Mouse (Mus musculus) heart, embryonic 16.5 days (tissue): Measurements from ENCODE around the gene Sec1. TPM values are rescaled to one million over a fixed set of nuclear protein-coding genes. Genes with fewer than 3 reads are reported as not detected.

Source experiments
- ATAC-seq: fragments of 200-750 bp; cut with Nextera tagmentation; replicated peaks from 2 replicates; pipeline ENCODE4 v1.8.0; 2017; ENCODE audit warnings: moderate number of reproducible peaks; ENCODE audit not compliant: insufficient read depth, low FRiP score; ENCODE audit errors: extremely low read depth
- H3K27ac ChIP-seq: fragments of 300-500 bp; sonication (generic); 2 replicates; pipeline ENCODE4 v1.5.1; 2014; ENCODE audit warnings: mild to moderate bottlenecking, low read length, control low read depth, moderate library complexity
- H3K27me3 ChIP-seq: fragments of 300-500 bp; sonication (generic); 2 replicates; pipeline ENCODE4 v1.6.1; 2014; ENCODE audit warnings: low read length, mixed read lengths; ENCODE audit not compliant: control insufficient read depth, insufficient read depth
- H3K36me3 ChIP-seq: fragments of 300-500 bp; sonication (generic); 2 replicates; pipeline ENCODE4 v1.6.1; 2014; ENCODE audit not compliant: control insufficient read depth, insufficient read depth
- H3K4me1 ChIP-seq: fragments of 300-500 bp; sonication (generic); 2 replicates; pipeline ENCODE4 v1.6.1; 2014; ENCODE audit warnings: low read length, mixed read lengths; ENCODE audit not compliant: control insufficient read depth, insufficient read depth
- H3K4me2 ChIP-seq: fragments of 300-500 bp; sonication (generic); 2 replicates; pipeline ENCODE4 v1.6.1; 2014; ENCODE audit warnings: low read depth, mild to moderate bottlenecking, control low read depth, low read length
- H3K4me3 ChIP-seq: fragments of 300-500 bp; sonication (generic); 2 replicates; pipeline ENCODE4 v1.5.1; 2014; ENCODE audit warnings: mild to moderate bottlenecking, control low read depth, low read length
- H3K9ac ChIP-seq: fragments of 300-500 bp; sonication (generic); 2 replicates; pipeline ENCODE4 v1.6.1; 2014; ENCODE audit warnings: low read length, control low read depth
- H3K9me3 ChIP-seq: fragments of 300-500 bp; sonication (generic); replicated peaks from 2 replicates; pipeline ENCODE4 v1.6.1; 2016; ENCODE audit warnings: low read length; ENCODE audit not compliant: control insufficient read depth
- WGBS: fragments of 180-500 bp; shearing (Covaris S2); extraction: QIAGEN DNeasy Blood & Tissue Kit; methylation state at CpG from one replicate; pipeline ENCODE4 v1.1.7; 2014; 5-methylcytosine and 5-hydroxymethylcytosine counted together
- polyA plus RNA-seq: library from polyadenylated mRNA; unstranded; fragments of >200 nt; fragmentation: Nextera tagmentation; extraction: Ambion mirVana; gene quantifications from 2 replicates; pipeline ENCODE4 v1.2.1, GENCODE M21; 2015

The Sec1 gene
- polyA plus RNA-seq, 1 experiment from 2014 or later = 0.33 TPM

- ATAC-seq = no peak
- Histone ChIP-seq H3K4me3 (no peak overlapping the region), H3K4me1 (peaks cover 45% of the 10 kb centered on the region), H3K36me3 (no peaks in the 10 kb centered on the region), H3K4me2 (0 out of 2 replicates have a peak overlapping the region, but pooled peaks have one; percentile 99), H3K27ac (no peak overlapping the region), H3K9ac (no peak overlapping the region), H3K27me3 (peaks cover 23% of the 10 kb centered on the region), H3K9me3 (no peaks in the 10 kb centered on the region)
- 85% methylated on average over 17 of the region's 17 CpGs for WGBS
These were observed 8.8 kb upstream of the Sec1 start for GRCm38 (mm10) chr7:45702809-45703520.

DNA sequence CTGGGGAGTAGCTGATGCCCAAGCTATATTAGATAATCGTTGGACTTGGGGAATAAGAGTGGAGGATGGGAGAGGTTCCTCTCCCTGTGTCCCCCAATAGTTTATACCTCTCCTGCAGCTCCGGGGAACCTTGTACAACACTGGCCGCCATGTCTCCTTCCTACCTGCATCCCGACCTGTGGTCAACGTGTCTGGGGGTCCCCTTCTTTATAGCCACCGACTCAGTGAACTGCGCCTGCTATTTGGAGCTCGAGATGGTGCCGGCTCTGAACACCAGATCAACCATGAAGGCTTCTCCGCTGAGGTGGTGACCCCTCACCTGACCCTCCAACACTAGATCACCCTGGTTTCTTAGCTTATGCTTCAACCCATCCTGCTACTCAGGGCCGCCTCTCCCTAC is 8.1 kb upstream of the Sec1 start:
- Histone ChIP-seq H3K36me3 (no peaks in the 10 kb centered on the region), H3K4me1 (peaks cover 39% of the 10 kb centered on the region), H3K27ac (no peak overlapping the region), H3K9ac (no peak overlapping the region), H3K4me3 (no peak overlapping the region), H3K27me3 (peaks cover 25% of the 10 kb centered on the region), H3K9me3 (no peaks in the 10 kb centered on the region), H3K4me2 (no peak overlapping the region)
- WGBS = 86% methylated on average over 11 of the region's 11 CpGs
- no peak for ATAC-seq

- no peak for ATAC-seq
- Histone ChIP-seq H3K4me2 (peak overlapping the region; percentile 76), H3K27me3 (peaks cover 25% of the 10 kb centered on the region), H3K9me3 (no peaks in the 10 kb centered on the region), H3K4me1 (peaks cover 35% of the 10 kb centered on the region), H3K9ac (no peak overlapping the region), H3K27ac (no peak overlapping the region), H3K4me3 (no peak overlapping the region), H3K36me3 (no peaks in the 10 kb centered on the region)
- 86% methylated on average over 11 of the region's 11 CpGs for WGBS
These were observed 7.4 kb upstream of the Sec1 start for GRCm38 (mm10) chr7:45701607-45702006.

DNA sequence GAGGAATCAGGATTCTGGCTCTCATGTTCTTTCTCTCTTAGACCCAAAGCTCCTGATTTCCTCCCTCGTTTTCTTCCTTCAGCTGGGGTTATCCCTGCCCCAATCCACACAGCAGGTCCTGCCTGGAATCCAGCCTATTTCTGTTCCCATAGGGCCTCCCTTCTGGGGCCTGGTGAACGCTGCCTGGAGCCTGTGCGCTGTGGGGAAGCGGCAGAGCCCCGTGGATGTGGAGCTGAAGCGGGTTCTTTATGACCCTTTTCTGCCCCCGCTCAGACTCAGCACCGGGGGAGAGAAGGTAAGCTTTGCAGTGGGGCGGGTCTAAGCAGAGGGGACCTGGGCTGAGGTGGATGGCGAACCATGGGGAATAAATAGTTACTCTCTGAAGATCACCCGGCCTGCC is 6.9 kb upstream of the Sec1 start:
- H3K27ac ChIP-seq = peak overlapping the region; percentile 50; the same call in 1 of the 2 replicates
- 27% methylated on average over 11 of the region's 11 CpGs for WGBS
- H3K36me3 ChIP-seq = no peaks in the 10 kb centered on the region
- no peak for ATAC-seq
- peaks cover 25% of the 10 kb centered on the region for H3K27me3 ChIP-seq
- H3K4me1 ChIP-seq = peaks cover 31% of the 10 kb centered on the region
- H3K9me3 ChIP-seq = no peaks in the 10 kb centered on the region
- H3K9ac ChIP-seq = peak overlapping the region; percentile 58
- H3K4me3 ChIP-seq = peak overlapping the region; percentile 37
- peak overlapping the region; percentile 76 for H3K4me2 ChIP-seq

- H3K9ac ChIP-seq = peak overlapping the region; percentile 52
- WGBS = under 1% methylated on average over 19 of the region's 20 CpGs
- H3K4me3 ChIP-seq = peak overlapping the region; percentile 43
- H3K27me3 ChIP-seq = peaks cover 25% of the 10 kb centered on the region
- H3K9me3 ChIP-seq = no peaks in the 10 kb centered on the region
- no peak overlapping the region for H3K27ac ChIP-seq
- no peaks in the 10 kb centered on the region for H3K36me3 ChIP-seq
- peak overlapping the region; percentile 76 for H3K4me2 ChIP-seq
- no peak for ATAC-seq
- peaks cover 25% of the 10 kb centered on the region for H3K4me1 ChIP-seq
These were observed 6.3 kb upstream of the Sec1 start for GRCm38 (mm10) chr7:45700301-45701015.

DNA sequence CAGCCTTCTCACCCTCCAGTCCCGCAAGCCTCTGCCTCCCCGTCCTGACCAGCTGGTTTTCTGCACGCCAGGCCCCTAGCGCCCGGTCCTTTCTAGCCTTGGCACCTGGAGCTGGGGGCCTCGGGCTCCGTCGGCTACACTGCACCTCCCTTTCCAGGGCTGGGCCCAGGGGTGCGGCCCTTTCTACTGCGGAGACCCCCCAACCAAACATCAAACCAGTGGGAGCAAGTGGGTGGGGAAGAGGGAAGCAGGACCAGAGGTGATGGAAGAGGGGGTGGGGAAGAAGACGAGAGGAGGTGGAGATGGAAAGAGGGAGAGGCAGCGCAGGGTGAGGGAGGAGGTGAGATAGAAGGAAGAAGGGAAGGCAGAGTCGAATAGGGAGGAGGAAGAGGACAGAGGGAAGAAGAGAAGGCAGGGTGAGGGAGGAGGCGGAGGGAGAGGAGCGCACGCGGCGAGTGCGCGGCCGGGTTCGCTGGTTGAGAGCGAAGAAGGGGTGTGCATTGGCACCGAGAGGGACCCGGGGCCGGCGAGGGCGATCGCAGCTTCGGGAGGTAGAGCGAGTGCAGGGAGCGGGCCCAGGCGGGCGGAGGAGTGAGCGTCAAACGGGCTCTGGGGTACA is 5.4 kb upstream of the Sec1 start, which contains the start of gene Car11:
TSS of gene Car11 (plus strand) at position 321 of the 619 bp plus-strand sequence.
- no peak for ATAC-seq
- Histone ChIP-seq H3K4me1 (peaks cover 24% of the 10 kb centered on the region), H3K27ac (no peak within 1 kb of the TSS), H3K4me2 (peak within 1 kb of the TSS; percentile 76), H3K36me3 (no peaks in the 10 kb centered on the region), H3K9ac (peak within 1 kb of the TSS; percentile 52), H3K27me3 (peaks cover 25% of the 10 kb centered on the region), H3K4me3 (peak within 1 kb of the TSS; percentile 43), H3K9me3 (no peaks in the 10 kb centered on the region)
- WGBS = 2% methylated on average over 36 of the region's 36 CpGs

DNA sequence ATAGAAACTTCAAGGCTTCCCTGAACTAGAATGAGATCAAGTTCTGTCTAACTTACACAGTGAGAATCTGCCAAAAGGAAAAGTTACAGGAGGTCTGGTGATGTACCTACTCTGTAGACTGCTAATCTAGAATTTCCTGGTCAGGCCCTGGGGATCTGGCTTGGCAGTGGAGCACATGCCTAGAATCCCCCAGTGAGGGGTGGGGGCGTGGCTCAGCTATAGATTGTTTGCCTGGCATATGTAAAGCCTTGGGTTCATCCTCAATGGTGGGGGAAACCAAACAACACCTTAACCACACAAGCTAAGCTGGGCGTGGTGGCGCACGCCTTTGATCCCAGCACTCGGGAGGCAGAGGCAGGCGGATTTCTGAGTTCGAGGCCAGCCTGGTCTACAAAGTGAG is 3.7 kb upstream of the Sec1 start:
- ATAC-seq = no peak
- no peak overlapping the region for H3K9ac ChIP-seq
- H3K27me3 ChIP-seq = peaks cover 25% of the 10 kb centered on the region
- H3K4me3 ChIP-seq = no peak overlapping the region
- H3K4me1 ChIP-seq = peaks cover 16% of the 10 kb centered on the region
- no peaks in the 10 kb centered on the region for H3K9me3 ChIP-seq
- H3K27ac ChIP-seq = no peak overlapping the region
- WGBS = 76% methylated on average over 6 of the region's 7 CpGs
- H3K36me3 ChIP-seq = no peaks in the 10 kb centered on the region
- no peak overlapping the region for H3K4me2 ChIP-seq

- H3K9ac ChIP-seq = no peak overlapping the region
- H3K4me3 ChIP-seq = no peak overlapping the region
- H3K4me1 ChIP-seq = peaks cover 11% of the 10 kb centered on the region
- H3K4me2 ChIP-seq = no peak overlapping the region
- ATAC-seq = no peak
- no peaks in the 10 kb centered on the region for H3K9me3 ChIP-seq
- H3K27ac ChIP-seq = no peak overlapping the region
- no peaks in the 10 kb centered on the region for H3K36me3 ChIP-seq
- WGBS = 26% methylated on average over 6 of the region's 6 CpGs
- H3K27me3 ChIP-seq = peaks cover 19% of the 10 kb centered on the region
These were observed 896 bp upstream of the Sec1 start for GRCm38 (mm10) chr7:45695098-45695497.

DNA sequence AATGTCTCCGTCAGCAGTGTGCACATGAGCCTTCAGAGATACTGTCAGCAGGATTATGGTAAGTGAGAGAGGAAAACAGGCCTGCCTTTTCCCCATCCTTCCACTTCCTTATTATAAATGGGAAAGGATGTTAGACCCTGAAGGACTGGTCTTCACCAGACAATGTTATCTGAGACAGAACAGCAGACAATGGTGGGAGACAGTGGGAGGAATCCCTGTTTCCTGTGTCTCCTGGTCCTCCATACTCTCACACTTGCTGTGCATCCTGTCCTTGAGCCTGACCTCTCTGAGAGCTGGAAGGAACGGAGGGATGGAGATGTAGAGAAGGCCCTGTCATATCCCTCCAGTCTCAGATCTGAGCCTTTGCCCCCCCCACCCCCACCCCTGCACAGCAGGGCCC is 1.8 kb downstream of the Sec1 start:
- Histone ChIP-seq H3K27ac (no peak overlapping the region), H3K9me3 (no peaks in the 10 kb centered on the region), H3K9ac (no peak overlapping the region), H3K27me3 (no peaks in the 10 kb centered on the region), H3K4me2 (no peak overlapping the region), H3K4me1 (peaks cover 15% of the 10 kb centered on the region), H3K4me3 (no peak overlapping the region), H3K36me3 (no peaks in the 10 kb centered on the region)
- 68% methylated on average over 2 of the region's 2 CpGs for WGBS
- no peak for ATAC-seq
